Mouse (Mus musculus): ENCODE results near the gene Rcbtb2. TPM values are rescaled to one million over a fixed set of nuclear protein-coding genes. Genes with fewer than 3 reads are reported as not detected.

Rcbtb2 gene
- polyA plus RNA-seq, 1 experiment from 2014 or later: 136 TPM

DNA sequence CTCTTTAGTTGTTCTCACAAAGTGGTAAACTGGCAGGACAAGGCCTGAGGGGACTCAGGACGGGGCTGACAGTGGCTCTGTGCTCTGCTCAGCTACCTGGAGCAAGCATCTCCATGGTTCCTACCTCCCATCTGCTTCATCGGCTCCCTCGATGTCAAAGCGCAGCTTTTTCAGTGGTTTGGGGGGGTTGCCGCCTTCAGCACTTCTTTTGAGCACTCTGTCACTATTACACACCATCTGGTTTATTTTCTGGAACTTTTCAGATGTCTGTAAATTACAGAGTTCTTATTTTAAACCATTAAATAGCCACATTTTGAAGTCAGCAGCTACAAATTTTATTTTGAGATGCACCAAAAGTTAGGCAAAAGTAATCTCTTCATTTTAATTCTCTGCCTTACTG is 76.2 kb downstream of the Rcbtb2 start:
- Histone ChIP-seq H3K9ac (ENCODE audit: low read depth, low read length) (no peak overlapping the region), H3K36me3 (ENCODE audit: control insufficient read depth, insufficient read depth, low read length) (peaks cover 8% of the 10 kb centered on the region; the same call in 1 of the 2 replicates), H3K27ac (ENCODE audit: low read depth, low read length) (no peak overlapping the region), H3K9me3 (ENCODE audit: control insufficient read depth, low read length) (no peaks in the 10 kb centered on the region), H3K4me3 (ENCODE audit: low read length) (no peak overlapping the region), H3K27me3 (ENCODE audit: control insufficient read depth, insufficient read depth, low read length) (no peaks in the 10 kb centered on the region), H3K4me1 (ENCODE audit: control insufficient read depth, insufficient read depth, low read length) (no peaks in the 10 kb centered on the region), H3K4me2 (replicated peaks; ENCODE audit: low read depth, low read length) (no peak overlapping the region)
- WGBS: 47% methylated on average over 5 of the region's 5 CpGs
- no peak for ATAC-seq (ENCODE audit: low FRiP score, low TSS enrichment)

- H3K4me3 ChIP-seq (ENCODE audit: low read length): no peak overlapping the region
- ATAC-seq (ENCODE audit: low FRiP score, low TSS enrichment): no peak
- H3K4me2 ChIP-seq (replicated peaks; ENCODE audit: low read depth, low read length): no peak overlapping the region
- no peak overlapping the region for H3K9ac ChIP-seq (ENCODE audit: low read depth, low read length)
- H3K27me3 ChIP-seq (ENCODE audit: control insufficient read depth, insufficient read depth, low read length): no peaks in the 10 kb centered on the region
- no peak overlapping the region for H3K27ac ChIP-seq (ENCODE audit: low read depth, low read length)
- no peaks in the 10 kb centered on the region for H3K4me1 ChIP-seq (ENCODE audit: control insufficient read depth, insufficient read depth, low read length)
- 0 out of 2 replicates have a peak, but pooled peaks cover 8% of the 10 kb centered on the region for H3K36me3 ChIP-seq (ENCODE audit: control insufficient read depth, insufficient read depth, low read length)
- 26% methylated on average over 3 of the region's 3 CpGs for WGBS
- H3K9me3 ChIP-seq (ENCODE audit: control insufficient read depth, low read length): no peaks in the 10 kb centered on the region
These were observed 78.6 kb downstream of the Rcbtb2 start for GRCm38 (mm10) chr14:73201447-73201846.

DNA sequence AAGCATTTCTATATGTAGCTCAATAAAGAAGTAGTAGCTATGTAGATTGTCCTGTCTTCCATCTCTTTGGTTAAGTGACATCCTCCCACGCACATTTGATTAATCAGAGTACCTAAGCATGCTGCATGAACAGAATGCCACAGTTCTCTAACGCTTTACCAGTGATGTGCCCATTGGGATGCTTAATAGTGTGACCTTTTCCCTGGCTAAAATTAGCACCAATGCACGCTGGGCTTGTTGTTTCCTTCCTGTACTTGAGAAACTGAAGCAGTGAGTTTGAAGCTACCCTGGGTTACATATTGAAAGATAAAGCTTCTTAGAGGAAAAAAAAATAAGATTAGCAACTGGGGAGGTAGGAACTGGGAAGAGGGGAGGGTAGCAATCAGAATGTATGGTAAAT is 81.2 kb downstream of the Rcbtb2 start:
- no peak overlapping the region for H3K27ac ChIP-seq (ENCODE audit: low read depth, low read length)
- no peak for ATAC-seq (ENCODE audit: low FRiP score, low TSS enrichment)
- no peaks in the 10 kb centered on the region for H3K9me3 ChIP-seq (ENCODE audit: control insufficient read depth, low read length)
- WGBS: 74% methylated on average over 3 of the region's 3 CpGs
- no peaks in the 10 kb centered on the region for H3K4me1 ChIP-seq (ENCODE audit: control insufficient read depth, insufficient read depth, low read length)
- no peak overlapping the region for H3K9ac ChIP-seq (ENCODE audit: low read depth, low read length)
- no peak overlapping the region for H3K4me2 ChIP-seq (replicated peaks; ENCODE audit: low read depth, low read length)
- no peak overlapping the region for H3K4me3 ChIP-seq (ENCODE audit: low read length)
- no peaks in the 10 kb centered on the region for H3K27me3 ChIP-seq (ENCODE audit: control insufficient read depth, insufficient read depth, low read length)
- H3K36me3 ChIP-seq (ENCODE audit: control insufficient read depth, insufficient read depth, low read length): no peaks in the 10 kb centered on the region

DNA sequence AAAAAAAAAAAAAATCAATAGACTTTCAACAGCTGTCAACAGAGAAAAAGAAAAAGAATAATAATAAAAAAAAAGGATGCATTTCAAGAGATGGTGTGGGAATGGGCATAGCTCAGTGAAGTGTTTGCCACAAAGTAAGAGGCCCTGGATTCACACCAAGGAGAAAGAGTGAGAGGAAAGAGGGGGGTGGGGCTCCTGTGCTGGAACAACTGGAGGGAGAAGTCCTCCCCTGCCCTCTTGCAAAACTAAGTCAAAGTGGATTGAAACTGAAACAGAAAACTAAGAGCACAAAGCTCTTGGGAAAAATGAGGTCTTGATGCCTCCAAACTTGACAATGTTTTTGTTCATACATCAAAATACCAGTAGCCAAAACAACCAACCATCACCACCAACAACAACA is 86.4 kb downstream of the Rcbtb2 start:
- no peak overlapping the region for H3K4me3 ChIP-seq (ENCODE audit: low read length)
- H3K4me2 ChIP-seq (replicated peaks; ENCODE audit: low read depth, low read length): no peak overlapping the region
- no peaks in the 10 kb centered on the region for H3K27me3 ChIP-seq (ENCODE audit: control insufficient read depth, insufficient read depth, low read length)
- no peaks in the 10 kb centered on the region for H3K4me1 ChIP-seq (ENCODE audit: control insufficient read depth, insufficient read depth, low read length)
- H3K27ac ChIP-seq (ENCODE audit: low read depth, low read length): no peak overlapping the region
- 0 out of 2 replicates have a peak, but pooled peaks cover 3% of the 10 kb centered on the region for H3K36me3 ChIP-seq (ENCODE audit: control insufficient read depth, insufficient read depth, low read length)
- H3K9me3 ChIP-seq (ENCODE audit: control insufficient read depth, low read length): no peaks in the 10 kb centered on the region
- H3K9ac ChIP-seq (ENCODE audit: low read depth, low read length): no peak overlapping the region
- ATAC-seq (ENCODE audit: low FRiP score, low TSS enrichment): no peak

- no peak overlapping the region for H3K27ac ChIP-seq (ENCODE audit: low read depth, low read length)
- no peaks in the 10 kb centered on the region for H3K27me3 ChIP-seq (ENCODE audit: control insufficient read depth, insufficient read depth, low read length)
- no peaks in the 10 kb centered on the region for H3K9me3 ChIP-seq (ENCODE audit: control insufficient read depth, low read length)
These were observed 87.4 kb downstream of the Rcbtb2 start for GRCm38 (mm10) chr14:73210196-73210595.

GRCm38 (mm10) chr14:73211477-73211876 is 88.6 kb downstream of the Rcbtb2 start:
- Histone ChIP-seq H3K27ac (ENCODE audit: low read depth, low read length) (no peak overlapping the region), H3K4me3 (ENCODE audit: low read length) (no peak overlapping the region), H3K4me1 (ENCODE audit: control insufficient read depth, insufficient read depth, low read length) (no peaks in the 10 kb centered on the region), H3K9ac (ENCODE audit: low read depth, low read length) (no peak overlapping the region), H3K27me3 (ENCODE audit: control insufficient read depth, insufficient read depth, low read length) (no peaks in the 10 kb centered on the region), H3K9me3 (ENCODE audit: control insufficient read depth, low read length) (no peaks in the 10 kb centered on the region), H3K36me3 (ENCODE audit: control insufficient read depth, insufficient read depth, low read length) (peaks cover 3% of the 10 kb centered on the region; the same call in 1 of the 2 replicates), H3K4me2 (replicated peaks; ENCODE audit: low read depth, low read length) (no peak overlapping the region)
- ATAC-seq (ENCODE audit: low FRiP score, low TSS enrichment): no peak
- 93% methylated on average over 5 of the region's 5 CpGs for WGBS

More at GRCm38 (mm10) chr14:73210196-73210595, 87.4 kb downstream of the Rcbtb2 start:
- Histone ChIP-seq H3K4me1 (ENCODE audit: control insufficient read depth, insufficient read depth, low read length) (no peaks in the 10 kb centered on the region), H3K4me2 (replicated peaks; ENCODE audit: low read depth, low read length) (no peak overlapping the region), H3K36me3 (ENCODE audit: control insufficient read depth, insufficient read depth, low read length) (0 out of 2 replicates have a peak, but pooled peaks cover 3% of the 10 kb centered on the region), H3K4me3 (ENCODE audit: low read length) (no peak overlapping the region), H3K9ac (ENCODE audit: low read depth, low read length) (no peak overlapping the region)
- WGBS: 92% methylated on average over 8 of the region's 8 CpGs
- ATAC-seq (ENCODE audit: low FRiP score, low TSS enrichment): no peak

DNA sequence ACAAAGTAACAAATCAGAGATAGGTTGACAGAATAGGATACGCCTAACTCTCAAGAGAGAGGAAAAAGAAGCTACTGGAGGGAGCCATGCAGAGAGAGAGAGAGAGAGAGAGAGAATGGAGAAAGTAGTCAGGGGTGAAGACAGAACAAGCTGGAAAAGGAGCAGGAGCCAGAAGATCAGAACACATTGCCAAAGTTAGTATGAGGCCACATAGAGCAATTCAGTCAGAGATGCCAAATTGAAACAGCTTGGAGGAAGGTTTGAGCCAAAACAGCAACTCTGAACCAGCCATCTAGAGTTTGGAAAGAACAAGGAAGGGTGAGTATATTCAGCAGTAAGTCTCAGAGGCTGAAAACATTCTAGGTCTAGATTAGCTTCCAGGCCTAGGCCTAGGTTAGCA is 94.2 kb downstream of the Rcbtb2 start:
- WGBS: 81% methylated on average over 1 of the region's 1 CpGs
- Histone ChIP-seq H3K4me2 (replicated peaks; ENCODE audit: low read depth, low read length) (no peak overlapping the region), H3K4me1 (ENCODE audit: control insufficient read depth, insufficient read depth, low read length) (no peaks in the 10 kb centered on the region), H3K27ac (ENCODE audit: low read depth, low read length) (no peak overlapping the region), H3K9me3 (ENCODE audit: control insufficient read depth, low read length) (no peaks in the 10 kb centered on the region), H3K36me3 (ENCODE audit: control insufficient read depth, insufficient read depth, low read length) (no peaks in the 10 kb centered on the region; the same call in 1 of the 2 replicates), H3K4me3 (ENCODE audit: low read length) (no peak overlapping the region), H3K27me3 (ENCODE audit: control insufficient read depth, insufficient read depth, low read length) (no peaks in the 10 kb centered on the region), H3K9ac (ENCODE audit: low read depth, low read length) (no peak overlapping the region)
- no peak for ATAC-seq (ENCODE audit: low FRiP score, low TSS enrichment)

GRCm38 (mm10) chr14:73222316-73222970 is 99.6 kb downstream of the Rcbtb2 start:
- no peaks in the 10 kb centered on the region for H3K27me3 ChIP-seq (ENCODE audit: control insufficient read depth, insufficient read depth, low read length)
- H3K27ac ChIP-seq (ENCODE audit: low read depth, low read length): no peak overlapping the region
- no peaks in the 10 kb centered on the region for H3K36me3 ChIP-seq (ENCODE audit: control insufficient read depth, insufficient read depth, low read length)
- no peaks in the 10 kb centered on the region for H3K9me3 ChIP-seq (ENCODE audit: control insufficient read depth, low read length)
- H3K4me3 ChIP-seq (ENCODE audit: low read length): no peak overlapping the region
- no peak overlapping the region for H3K4me2 ChIP-seq (replicated peaks; ENCODE audit: low read depth, low read length)
- H3K9ac ChIP-seq (ENCODE audit: low read depth, low read length): no peak overlapping the region
- no peak for ATAC-seq (ENCODE audit: low FRiP score, low TSS enrichment)
- H3K4me1 ChIP-seq (ENCODE audit: control insufficient read depth, insufficient read depth, low read length): no peaks in the 10 kb centered on the region
- 89% methylated on average over 9 of the region's 9 CpGs for WGBS

GRCm38 (mm10) chr14:73226346-73226745 is 103.5 kb downstream of the Rcbtb2 start:
- no peak overlapping the region for H3K27ac ChIP-seq (ENCODE audit: low read depth, low read length)
- WGBS: 86% methylated on average over 3 of the region's 3 CpGs
- no peaks in the 10 kb centered on the region for H3K4me1 ChIP-seq (ENCODE audit: control insufficient read depth, insufficient read depth, low read length)
- no peaks in the 10 kb centered on the region for H3K36me3 ChIP-seq (ENCODE audit: control insufficient read depth, insufficient read depth, low read length)
- no peak overlapping the region for H3K4me3 ChIP-seq (ENCODE audit: low read length)
- ATAC-seq (ENCODE audit: low FRiP score, low TSS enrichment): no peak
- H3K9ac ChIP-seq (ENCODE audit: low read depth, low read length): no peak overlapping the region
- no peaks in the 10 kb centered on the region for H3K9me3 ChIP-seq (ENCODE audit: control insufficient read depth, low read length)
- no peaks in the 10 kb centered on the region for H3K27me3 ChIP-seq (ENCODE audit: control insufficient read depth, insufficient read depth, low read length)
- no peak overlapping the region for H3K4me2 ChIP-seq (replicated peaks; ENCODE audit: low read depth, low read length)
